Mouse (Mus musculus): ENCODE results near the gene Fam129b. TPM values are rescaled to one million over a fixed set of nuclear protein-coding genes. Genes with fewer than 3 reads are reported as not detected.
"Not testable (repeated sequence)": the region's sequence is repeated elsewhere in the genome, so short reads cannot be mapped to it uniquely, and the experiment has no call there.

Fam129b gene
- 10 to 100 TPM; 14.0 to 17.7 TPM for total RNA-seq (2021)

DNA sequence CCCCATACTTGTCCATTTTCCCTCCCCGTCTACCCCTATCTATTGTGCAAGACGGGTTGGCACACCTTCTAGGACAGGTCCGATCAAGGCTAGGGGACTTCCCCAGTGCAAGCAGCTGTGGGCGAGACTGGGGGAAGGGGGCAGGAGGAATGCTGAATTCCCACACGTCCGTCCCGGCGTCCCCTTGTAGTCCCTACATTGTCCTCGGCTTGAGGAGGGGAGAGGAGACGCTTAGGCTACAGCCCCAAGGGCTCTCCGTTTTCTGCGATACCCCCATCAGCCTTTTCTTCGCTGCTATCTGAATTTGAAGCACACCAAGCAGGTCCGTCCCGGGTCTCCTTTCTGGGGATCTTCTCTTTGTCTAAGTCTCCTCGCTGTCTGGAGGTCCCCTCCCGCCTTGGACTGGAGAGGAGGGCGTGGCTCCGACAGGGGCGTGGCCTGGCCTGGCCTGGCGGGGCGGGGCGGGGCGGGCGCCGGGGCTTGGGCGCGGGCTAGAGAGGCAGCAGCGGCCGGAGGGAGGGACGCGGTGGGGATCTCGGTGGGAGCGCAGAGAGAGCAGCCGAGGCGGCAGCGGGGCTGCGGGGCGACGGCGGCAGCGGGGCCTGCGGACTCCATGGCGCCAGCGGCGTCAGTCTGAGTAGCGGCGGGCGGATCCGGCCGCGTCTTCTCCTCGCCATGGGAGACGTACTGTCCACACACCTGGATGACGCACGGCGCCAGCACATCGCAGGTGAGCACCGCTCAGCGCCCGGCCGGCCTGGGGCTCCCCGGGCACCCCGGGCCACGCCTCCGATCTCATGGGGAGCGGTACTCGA, at the start of gene Fam129b:
Gene Fam129b (plus strand): TSS at position 440 of the 815 bp plus-strand sequence.
- DNase-seq, result peak; percentile 59 to 62

DNA sequence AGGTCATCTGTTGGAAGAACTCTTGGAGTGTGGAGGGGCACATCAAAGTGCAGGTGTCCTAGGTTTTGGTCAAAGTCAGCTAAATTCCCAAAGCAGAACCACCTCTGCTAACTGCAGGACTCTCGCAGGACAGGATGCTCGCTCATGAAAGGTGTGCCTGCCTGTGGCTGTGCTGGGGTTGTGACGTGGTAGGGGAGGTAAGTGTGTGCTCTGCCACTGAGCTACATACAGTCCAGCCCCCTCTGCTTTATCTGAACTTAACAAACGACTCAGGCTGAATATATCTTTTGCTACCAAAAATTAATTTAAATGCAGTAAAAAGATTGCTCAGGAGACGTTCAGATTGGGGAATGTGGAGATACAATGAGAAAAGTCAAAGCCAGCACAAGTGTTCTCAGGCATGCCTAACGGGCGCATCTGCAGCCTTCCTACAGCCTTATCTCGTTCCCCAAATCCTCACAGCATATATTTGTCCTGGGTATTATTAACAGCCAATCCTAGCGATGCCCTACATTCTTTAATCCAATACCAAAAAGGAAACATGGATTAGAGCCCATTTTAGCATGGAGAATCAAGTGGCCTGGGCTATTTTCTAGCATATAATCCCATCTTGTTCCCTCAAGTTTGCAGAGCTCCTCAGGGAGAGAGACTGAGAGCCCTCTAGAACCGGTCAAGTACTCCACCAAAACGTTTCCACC, 46.8 kb upstream of the Fam129b start:
- no peak for DNase-seq

DNA sequence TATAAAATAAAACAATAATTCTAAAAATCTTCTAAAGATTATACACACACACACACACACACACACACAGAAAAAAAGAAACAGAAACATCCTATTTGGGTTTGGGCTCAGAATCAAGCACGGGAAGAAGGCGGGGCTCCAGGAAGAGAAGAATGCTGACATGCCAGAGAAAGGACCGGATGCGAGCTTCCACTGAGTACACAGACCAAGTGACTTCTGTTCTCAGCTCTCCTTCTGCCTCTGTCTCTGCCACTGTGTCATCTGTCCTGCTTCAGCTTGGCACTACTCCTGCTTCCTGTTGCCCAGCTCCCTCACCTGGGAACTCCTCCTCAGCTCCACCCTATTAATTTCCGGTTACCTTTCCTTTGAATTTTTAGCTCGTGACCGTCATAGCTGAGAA, 41.4 kb upstream of the Fam129b start:
- no peak for DNase-seq

DNA sequence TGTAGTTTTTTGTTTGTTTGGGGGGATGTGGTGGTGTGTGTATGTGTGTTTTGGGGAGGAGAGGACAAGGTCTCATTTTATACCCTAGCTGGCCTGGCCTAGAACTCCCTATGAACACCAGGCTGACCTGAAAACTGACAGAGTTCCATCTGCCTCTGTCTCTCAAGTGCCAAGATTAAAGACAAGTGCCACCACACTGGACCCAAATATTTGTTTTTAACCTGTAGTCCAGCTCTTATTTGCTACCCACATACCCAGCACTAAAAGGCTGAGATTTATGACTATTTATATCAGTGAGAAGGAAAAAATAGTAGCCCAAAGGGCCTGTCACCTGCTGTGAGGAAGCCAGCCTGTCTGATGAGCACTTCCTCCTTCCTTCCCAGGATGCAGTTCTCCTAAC, 40.3 kb upstream of the Fam129b start:
- no peak for DNase-seq

DNA sequence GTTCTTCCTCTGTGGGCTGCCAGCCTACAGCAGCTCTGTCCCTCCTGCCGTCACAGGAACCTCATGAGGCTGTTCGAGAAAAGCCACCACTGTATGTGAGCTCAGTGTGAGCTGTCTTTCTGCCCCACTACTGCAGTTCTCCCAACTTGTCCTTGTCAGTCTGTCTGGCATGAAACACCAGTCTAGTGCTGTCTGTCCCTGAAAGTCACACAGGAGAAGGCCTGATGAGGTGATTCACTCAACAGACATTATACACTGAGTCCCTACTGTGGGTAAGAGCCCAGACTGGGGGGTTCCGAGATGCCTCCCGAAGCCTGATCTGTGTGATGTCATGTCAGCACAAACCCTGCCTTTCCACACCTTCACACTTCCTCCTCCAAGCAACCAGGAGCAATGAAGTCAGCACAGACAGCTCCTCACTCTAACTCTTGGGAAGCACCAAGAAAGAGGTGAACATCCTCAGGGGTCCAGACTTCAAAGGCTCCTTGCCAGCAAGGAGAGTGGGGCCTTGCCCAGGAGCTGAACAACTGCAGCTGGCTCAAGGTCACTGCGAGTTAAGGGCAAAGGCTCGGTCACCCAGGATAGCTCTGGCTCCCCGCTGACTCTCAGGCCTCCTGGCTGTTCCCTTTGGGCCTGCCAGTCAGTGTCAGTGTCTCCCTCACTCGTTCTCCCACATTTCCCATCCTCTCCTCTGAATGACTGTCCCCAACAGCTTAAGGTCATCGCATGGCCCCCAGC, 37.6 kb upstream of the Fam129b start:
- DNase-seq, result no peak

DNA sequence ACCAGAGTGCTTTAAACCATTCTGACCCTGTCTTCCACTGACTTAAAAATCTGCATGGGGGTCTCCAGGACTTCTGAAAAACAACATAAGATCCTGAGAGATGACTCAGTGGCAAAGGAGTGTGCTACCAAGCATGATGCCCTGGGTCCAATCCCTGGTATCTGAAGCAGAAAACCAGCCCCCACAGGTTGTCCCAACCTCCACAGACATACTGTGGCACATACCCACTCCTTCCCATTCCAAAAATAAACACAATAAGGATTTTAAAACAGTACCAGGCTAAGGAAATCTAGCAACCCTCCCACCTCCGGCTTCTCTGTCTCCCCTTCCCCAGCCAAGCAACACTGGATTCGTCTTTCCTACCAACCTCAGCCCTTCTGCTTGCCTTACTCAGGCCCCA, 36.7 kb upstream of the Fam129b start:
- no peak for DNase-seq

DNA sequence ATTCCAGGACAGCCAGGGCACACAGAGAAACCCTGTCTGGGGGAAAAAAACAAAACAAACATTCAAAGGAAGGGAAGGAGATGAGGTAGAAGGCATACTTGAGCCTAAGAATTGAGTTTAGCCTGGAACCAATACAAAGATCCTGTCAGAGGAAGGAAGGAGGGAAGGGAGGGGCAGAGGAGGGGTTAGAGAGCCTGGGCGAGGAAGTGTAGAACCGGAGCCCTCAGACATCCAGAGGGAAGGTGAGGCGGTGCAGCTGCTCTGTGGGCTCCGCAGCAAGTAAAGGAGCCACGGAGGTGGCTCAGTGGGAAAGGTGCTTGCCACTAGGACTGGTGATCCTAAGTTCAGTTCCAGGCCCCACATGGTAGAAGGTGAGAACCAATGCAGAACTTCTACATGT, 34.8 kb upstream of the Fam129b start:
- no peak for DNase-seq

DNA sequence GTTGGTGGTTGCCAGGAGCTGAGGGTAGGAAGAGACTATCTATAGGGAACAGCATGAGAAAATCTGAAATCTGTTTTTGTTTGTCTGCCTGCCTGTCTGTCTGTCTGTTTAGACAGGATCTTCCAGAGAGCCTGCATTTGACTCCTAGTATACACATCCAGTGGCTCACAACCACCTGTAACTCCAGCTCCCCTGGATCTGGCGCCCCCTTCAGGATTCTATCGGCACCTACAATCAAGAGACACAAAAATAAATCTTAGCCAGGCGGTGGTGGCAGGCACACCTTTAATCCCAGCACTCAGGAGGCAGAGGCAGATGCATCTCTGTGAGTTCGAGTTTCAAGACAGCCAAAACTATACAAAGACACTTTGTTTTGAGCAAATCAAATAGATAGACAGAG, 33.4 kb upstream of the Fam129b start:
- no peak for DNase-seq

DNA sequence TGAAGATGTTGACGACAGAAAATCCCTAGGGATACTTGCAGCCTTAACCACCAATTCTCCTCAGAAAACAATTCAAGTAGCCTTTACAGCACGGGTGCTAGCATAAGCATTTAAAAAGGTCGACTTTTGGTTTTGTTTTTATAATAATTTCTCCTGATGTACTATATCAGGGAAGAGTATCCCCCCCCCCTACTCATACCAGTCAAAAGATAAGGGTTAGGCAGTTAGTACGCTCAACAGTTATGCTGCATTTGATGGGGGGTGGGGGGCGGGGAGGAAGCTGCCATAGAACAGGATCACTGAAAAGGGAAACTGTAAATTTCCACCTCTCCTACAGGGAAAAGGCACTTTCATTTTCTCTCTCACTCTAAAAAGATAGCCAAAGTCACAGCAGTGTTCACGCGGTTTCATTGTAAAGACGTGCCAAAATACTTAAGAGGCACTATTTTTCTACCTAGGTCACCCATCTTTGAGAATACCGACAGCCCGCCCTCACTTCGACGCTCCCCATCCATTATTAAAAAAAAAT, 30.3 kb upstream of the Fam129b start:
- DNase-seq, result no peak

DNA sequence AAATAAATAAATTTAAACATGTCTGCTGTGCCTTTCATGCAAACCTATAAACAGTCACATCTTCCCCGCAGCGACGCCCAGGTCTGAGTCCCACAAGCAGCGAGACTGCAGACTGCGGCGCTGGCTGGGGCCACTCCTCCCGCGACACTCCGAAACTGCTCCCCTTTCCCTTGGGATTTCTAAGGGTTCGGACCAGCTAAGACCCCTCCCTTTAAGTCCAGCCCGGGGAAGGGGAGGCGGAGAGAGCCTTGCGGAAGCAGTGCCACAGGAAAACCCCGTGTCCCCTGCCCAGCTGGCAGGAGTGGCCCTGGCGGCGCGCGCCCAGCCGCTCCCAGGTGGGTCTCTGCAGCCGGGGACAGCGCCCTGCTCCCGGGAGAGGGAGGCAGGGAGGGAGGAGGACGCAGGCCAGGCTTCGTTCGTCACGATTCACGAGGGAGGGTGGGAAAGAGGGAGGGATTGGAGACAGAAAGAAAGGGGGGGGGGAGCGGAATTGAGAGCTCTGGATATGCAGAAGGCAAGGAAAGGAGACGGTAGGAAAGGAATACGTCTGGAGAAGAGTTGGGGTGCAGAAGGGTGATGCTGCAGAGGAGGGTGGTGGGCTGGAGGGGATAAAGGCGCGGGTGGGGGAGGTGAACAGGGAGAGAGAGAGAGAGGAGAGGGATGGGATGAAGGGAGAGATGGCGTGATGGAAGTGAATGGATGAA, 29.7 kb upstream of the Fam129b start:
- DNase-seq, result peak; percentile 77 to 80

DNA sequence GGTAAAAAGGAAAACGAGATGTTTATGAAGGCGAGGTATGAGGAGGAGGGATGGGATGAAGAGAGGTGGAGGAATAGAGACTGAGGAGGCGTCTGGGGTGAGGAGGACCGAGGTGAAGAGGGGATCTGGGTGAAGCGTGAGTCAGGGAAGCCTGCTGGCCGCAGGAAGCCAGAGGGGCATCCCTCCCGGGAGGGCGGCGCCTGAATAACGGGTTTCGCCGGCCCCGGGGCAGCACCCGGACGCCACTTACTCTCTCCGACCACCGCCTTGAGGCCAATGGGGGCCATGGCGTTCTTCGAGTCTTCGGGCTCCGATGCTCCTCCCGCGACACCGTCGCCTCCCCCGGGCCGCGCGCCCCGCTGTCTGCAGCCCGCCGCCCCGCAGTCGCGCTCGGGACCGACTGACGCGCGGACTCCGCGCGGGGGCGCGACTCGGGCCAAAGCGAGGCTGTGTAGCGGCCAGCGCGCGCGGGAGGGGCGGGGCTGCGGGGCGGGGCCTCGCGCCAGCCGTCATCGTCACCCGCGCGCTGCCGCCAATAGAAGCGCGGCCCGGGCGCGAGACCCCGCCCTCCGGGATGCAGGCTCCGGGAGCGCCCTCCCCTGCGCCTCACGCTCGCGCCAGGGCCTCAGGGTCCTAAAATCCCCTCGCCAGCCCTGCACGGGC, 29.0 kb upstream of the Fam129b start, which contains the start of gene Stxbp1:
Gene Stxbp1 (minus strand): TSS at position 441 of the 663 bp plus-strand sequence.
- peak; percentile 83 to 87 for DNase-seq

DNA sequence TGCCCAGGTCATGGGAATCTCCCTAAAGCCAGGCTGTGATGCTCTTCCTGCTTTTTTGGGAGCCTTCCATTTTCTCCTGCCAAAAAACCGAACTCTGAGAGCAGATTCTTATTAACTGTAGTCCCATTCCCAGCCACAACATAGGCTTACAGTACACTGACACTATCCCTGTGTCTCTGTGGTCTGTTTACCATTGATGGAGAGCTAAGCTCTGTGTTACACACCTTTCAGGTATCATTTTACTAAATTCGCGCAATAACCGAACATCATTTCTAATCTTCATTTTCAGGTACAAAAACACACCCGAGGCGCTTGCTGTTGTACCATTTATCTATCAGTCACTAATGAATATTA, 28.5 kb upstream of the Fam129b start:
- no peak for DNase-seq

DNA sequence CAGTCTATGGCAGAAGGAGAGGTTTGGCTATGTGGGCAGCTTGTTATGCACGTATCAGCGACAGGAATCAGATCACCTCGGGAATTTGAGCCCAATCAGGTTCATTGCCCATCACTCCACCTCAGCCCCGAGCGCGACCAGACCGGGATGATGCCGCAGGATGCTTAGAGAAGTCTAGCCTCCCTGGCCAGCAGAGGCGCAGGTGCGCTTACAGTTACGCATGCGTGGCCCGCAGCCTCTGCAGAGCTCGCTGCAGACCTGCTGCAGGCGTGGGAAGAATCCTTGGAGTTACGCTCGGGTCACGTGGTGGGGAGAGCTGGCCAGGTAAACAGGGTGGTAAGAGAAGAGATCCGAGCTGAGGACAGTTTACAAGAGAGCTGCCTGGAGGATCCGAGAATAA, 23.8 kb upstream of the Fam129b start:
- peak; percentile 54 to 55 for DNase-seq

DNA sequence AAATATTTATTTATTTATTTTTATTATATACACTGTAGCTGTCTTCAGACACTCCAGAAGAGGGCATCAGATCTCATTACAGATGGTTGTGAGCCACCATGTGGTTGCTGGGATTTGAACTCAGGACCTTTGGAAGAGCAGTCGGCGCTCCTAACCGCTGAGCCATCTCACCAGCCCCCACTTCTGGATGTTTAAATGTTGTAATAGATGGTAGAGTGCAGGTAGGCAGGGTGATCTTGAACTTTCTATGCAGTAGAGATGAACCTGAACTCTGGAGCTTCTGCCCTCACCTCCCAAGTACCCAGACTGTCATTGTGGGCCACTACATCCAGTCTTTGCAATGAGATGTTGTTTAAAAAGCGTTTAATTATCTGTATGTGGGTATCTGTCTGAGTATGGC, 22.2 kb upstream of the Fam129b start:
- not testable (repeated sequence) for DNase-seq

DNA sequence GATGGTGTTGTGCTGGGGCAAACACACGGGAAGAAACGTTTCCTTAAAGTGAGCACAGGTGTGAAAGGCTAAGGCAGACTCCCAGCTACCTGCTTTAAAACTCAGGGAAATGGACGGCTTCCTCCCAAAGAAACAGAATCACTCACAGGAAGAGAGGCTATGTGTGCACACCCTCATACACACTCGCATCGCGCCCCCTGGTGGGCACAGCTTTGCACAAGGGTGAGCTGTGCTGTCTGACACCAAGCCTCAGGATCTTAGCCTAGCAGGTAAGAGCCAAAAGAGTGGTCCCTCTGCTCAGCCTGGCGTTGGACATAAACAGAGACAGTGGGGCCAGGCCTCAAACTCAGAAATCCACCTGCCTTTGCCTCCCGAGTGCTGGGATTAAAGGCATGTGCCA, 21.7 kb upstream of the Fam129b start:
- DNase-seq, result peak; percentile 82 to 85

DNA sequence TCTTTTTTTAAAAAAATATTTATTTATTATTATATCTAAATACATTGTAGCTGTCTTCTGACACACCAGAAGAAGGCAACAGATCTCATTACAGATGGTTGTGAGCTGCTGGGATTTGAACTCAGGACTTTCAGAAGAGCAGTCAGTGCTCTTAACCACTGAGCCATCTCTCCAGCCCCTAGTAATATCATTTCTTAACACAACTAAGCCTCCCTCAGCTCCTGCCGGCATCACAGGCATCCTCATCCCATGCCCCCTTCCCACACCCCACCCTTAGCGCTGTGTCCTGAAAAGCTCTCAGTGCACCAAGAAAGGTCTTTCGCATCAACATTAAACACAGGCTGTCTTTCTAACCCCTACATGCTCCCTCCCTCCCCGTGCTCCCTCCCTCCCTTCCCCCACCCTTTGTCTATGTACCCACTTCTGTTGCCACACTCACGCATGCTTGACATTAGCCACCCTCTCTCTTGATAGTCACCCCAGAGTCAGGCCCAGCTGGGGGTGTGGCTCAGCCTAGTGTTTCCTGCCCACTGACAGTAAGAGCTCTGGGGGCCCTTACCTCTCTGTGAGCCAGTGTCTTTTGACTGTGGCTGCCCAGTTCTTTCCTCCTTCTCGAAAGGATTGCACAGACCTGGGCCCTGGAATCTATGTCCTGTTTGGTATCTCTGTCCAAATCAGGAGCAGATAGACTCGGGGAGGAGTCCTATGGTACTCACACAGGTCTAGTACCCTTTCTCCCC, 20.7 kb upstream of the Fam129b start:
- DNase-seq, result no peak

DNA sequence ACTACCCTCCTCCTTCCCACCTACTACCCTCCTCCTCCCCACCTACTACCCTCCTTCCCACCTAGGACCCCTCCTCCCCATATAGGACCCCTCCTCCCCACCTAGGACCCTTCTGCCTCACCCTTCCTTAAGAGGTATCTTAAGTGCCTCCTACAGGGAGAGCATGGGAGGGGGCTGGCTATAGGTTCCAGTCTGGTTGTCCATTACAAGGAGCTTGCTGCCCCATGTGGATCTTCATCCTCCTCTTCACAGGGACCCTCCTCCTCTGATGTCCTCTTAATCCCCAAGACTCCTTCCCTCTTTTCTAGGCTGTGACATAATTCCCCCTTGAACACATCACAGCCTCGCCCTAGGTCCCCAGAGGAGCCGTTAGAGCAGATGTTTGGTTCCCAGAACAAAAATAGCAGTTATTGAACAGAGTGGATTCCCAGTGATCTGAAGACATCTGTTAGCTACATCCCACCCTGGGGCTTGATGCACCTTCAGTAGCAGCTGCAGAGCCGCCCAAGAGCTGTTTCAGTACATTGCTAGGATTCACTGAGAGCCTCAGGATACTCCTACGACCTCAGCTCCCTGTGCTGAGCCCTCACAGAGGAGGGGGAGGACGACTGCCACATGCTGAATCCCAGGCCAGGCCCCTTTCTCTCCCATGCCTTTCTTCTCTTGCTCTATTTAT, 20.0 kb upstream of the Fam129b start:
- DNase-seq, result no peak

DNA sequence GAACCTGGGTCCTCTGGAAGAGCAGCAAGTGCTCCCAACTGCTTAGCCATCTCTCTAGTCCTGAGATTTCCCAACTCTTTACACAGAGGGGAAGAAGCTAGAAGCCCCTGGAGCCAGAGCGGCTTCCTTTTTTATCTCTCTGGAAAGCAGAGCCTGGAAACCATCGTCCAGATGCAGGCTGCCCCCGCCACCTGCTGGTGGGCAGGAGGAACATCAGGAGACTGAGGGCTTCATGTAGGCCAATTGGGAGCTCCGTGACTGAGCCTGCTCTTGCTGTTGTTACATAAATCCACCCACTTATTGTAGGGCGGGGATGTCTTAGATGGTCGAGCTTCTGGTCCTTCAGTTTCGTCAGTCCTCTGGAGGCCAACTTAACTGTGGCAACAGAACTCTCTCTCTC, 18.3 kb upstream of the Fam129b start:
- DNase-seq, result peak; percentile 71 to 76

DNA sequence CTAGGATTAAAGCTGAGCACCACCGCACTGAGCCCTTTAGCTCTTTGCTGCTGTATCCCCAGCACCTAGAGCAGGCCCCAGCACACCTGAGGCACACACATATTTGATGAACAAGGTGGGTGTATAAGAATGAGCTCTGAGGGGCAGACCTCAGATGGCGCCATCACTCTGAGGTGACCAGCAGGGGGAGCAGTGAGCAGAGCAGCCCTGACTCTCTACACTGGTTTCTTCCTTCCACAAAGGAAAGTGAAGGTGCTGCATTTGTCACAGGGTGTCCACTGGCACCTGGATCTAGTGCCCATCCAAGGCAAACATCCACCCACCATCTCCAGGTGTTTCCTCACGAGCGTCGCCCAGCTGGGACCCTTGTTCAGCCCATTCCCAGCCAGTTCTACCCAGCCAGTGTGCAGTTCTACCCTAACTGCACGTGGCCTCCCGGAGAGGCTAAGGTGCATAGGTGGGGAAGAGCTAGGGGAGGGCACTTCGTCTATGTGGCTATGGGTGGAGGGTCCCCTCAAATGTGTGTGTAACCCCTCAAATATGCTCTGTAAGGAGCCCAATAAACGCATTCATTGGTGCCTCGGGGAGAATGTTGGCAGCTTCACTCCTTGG, 16.8 kb upstream of the Fam129b start:
- no peak for DNase-seq

DNA sequence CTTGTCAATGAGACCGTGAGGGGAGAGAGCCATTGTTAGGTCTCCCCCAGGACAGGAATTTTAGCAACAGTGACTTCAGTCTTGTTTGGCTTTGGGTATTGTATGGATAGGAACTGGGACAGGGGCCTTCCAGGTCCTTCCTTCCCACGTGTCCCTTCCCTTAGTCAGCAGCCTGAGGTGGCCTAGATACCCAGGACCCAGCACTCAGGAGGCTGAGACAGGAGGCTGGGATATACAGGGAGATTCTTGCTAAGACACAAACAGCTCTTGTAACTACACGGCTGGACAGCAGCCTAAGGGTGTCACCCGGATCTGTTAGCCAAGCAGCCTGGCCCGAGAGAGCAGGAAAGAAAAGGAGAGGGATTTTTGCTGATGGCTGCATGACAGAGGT, 16.3 kb upstream of the Fam129b start:
- no peak for DNase-seq

All from layer of hippocampus, postnatal 36 days (tissue).